Mouse (Mus musculus) embryonic fibroblast, embryonic 13.5 days (primary cell): ENCODE measurements around the gene Spata4.

Experiments used
- CTCF ChIP-seq: IDR thresholded peaks from 2 replicates; pipeline ENCODE4 v1.5.1; 2011; ENCODE audit warnings: mild to moderate bottlenecking, control low read depth, low read length, moderate library complexity, borderline replicate concordance; ENCODE audit not compliant: insufficient read depth
- POLR2A ChIP-seq: IDR thresholded peaks from 2 replicates; pipeline ENCODE4 v1.6.1; 2011; ENCODE audit warnings: low read depth, mild to moderate bottlenecking, control low read depth, low read length, moderate library complexity

- TF ChIP-seq POLR2A (no peak), CTCF (no peak)
Measured at GRCm38 (mm10) chr8:54581436-54581835, 19.1 kb upstream of the Spata4 start.
